Mouse (Mus musculus): ENCODE measurements around the gene Tapbpl.

DNA sequence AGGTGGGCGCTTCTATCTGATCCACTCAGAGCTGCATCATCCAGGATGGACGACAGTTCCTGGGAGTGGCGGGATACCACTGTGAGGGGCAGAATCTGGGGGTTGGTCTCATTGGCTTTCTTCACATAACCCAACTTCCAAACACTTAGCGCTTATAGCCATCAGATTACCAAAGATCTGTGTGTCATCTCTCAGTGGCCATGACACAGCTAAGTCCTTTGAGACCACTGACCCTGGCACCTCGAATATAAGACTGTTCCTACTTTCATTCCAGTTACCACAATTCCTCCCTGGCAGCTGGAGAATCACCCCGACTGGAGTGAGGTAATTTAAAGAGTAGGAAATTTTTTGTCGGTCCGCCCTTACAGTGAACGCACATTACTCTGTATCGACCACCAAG is 45.5 kb downstream of the Tapbpl start:
- no peak for TF ChIP-seq MAFK (IDR thresholded peaks at IDR 0.05; ENCODE audit: insufficient read depth, low read depth, low read length)
- TF ChIP-seq ZNF384 (IDR thresholded peaks at IDR 0.05; ENCODE audit: low read depth, low read length) = no peak
- no peak for TF ChIP-seq HCFC1 (IDR thresholded peaks at IDR 0.05; ENCODE audit: borderline replicate concordance, insufficient read depth, low read length)
- no peak for TF ChIP-seq CHD2 (IDR thresholded peaks at IDR 0.05; ENCODE audit: low read depth, low read length)
